Mouse (Mus musculus) cerebellum, adult 11 months (tissue): Measurements from ENCODE around the gene Runx2.
A peak's percentile ranks its signal among the peaks of the same experiment; 100 is the strongest.

Experiments used
- DNase-seq: peaks from one replicate; pipeline ENCODE4 v3.0.0; 2022

Gene Runx2

GRCm38 (mm10) chr17:44709516-44710252 lies 104.9 kb downstream of the Runx2 start:
- DNase-seq: no peak

- DNase-seq: no peak
Measured at GRCm38 (mm10) chr17:44707956-44708355, 106.6 kb downstream of the Runx2 start.

GRCm38 (mm10) chr17:44706531-44706930 lies 108.1 kb downstream of the Runx2 start:
- DNase-seq: no peak

GRCm38 (mm10) chr17:44702506-44703298 lies 111.9 kb downstream of the Runx2 start:
- DNase-seq: no peak

- DNase-seq: no peak
Measured at GRCm38 (mm10) chr17:44701531-44701930, 113.1 kb downstream of the Runx2 start.

- DNase-seq: no peak
Measured at GRCm38 (mm10) chr17:44700326-44700725, 114.3 kb downstream of the Runx2 start.

- no peak for DNase-seq
Measured at GRCm38 (mm10) chr17:44697053-44697452, 117.5 kb downstream of the Runx2 start.

- DNase-seq: no peak
Measured at GRCm38 (mm10) chr17:44693552-44693951, 121.0 kb downstream of the Runx2 start.

GRCm38 (mm10) chr17:44691517-44691916 lies 123.1 kb downstream of the Runx2 start:
- DNase-seq: no peak

GRCm38 (mm10) chr17:44690410-44691035 lies 124.1 kb downstream of the Runx2 start:
- no peak for DNase-seq

- DNase-seq: no peak
Measured at GRCm38 (mm10) chr17:44688306-44688705, 126.3 kb downstream of the Runx2 start.

GRCm38 (mm10) chr17:44685514-44685913 lies 129.1 kb downstream of the Runx2 start:
- no peak for DNase-seq

- DNase-seq: no peak
Measured at GRCm38 (mm10) chr17:44683026-44683425, 131.6 kb downstream of the Runx2 start.

GRCm38 (mm10) chr17:44677782-44678181 lies 136.8 kb downstream of the Runx2 start:
- no peak for DNase-seq

- DNase-seq: no peak
Measured at GRCm38 (mm10) chr17:44672806-44673205, 141.8 kb downstream of the Runx2 start.

GRCm38 (mm10) chr17:44671946-44672692 lies 142.5 kb downstream of the Runx2 start:
- peak; percentile 16 for DNase-seq

- no peak for DNase-seq
Measured at GRCm38 (mm10) chr17:44669985-44670384, 144.6 kb downstream of the Runx2 start.

- no peak for DNase-seq
Measured at GRCm38 (mm10) chr17:44667346-44667745, 147.3 kb downstream of the Runx2 start.

- no peak for DNase-seq
Measured at GRCm38 (mm10) chr17:44663872-44664271, 150.7 kb downstream of the Runx2 start.

GRCm38 (mm10) chr17:44663208-44663607 lies 151.4 kb downstream of the Runx2 start:
- no peak for DNase-seq

GRCm38 (mm10) chr17:44662080-44662706 lies 152.4 kb downstream of the Runx2 start:
- DNase-seq: no peak

- DNase-seq: no peak
Measured at GRCm38 (mm10) chr17:44660121-44660806, 154.3 kb downstream of the Runx2 start.
